Mouse (Mus musculus) midbrain, embryonic 16.5 days (tissue): ENCODE results near the gene Rhbdf1. TPM values are rescaled to one million over a fixed set of nuclear protein-coding genes. Genes with fewer than 3 reads are reported as not detected.

Experiments used
- ATAC-seq: fragments of 200-750 bp; cut with Nextera tagmentation; 2 replicates; pipeline ENCODE4 v1.8.0; 2017; ENCODE audit warnings: moderate TSS enrichment
- H3K27ac ChIP-seq: fragments of 300-500 bp; sonication (generic); 2 replicates; pipeline ENCODE4 v1.5.1; 2014; ENCODE audit warnings: mild to moderate bottlenecking, low read length, mixed read lengths
- H3K27me3 ChIP-seq: fragments of 300-500 bp; sonication (generic); 2 replicates; pipeline ENCODE4 v1.6.1; 2014; ENCODE audit warnings: low read depth, low read length, mixed read lengths; ENCODE audit not compliant: control insufficient read depth, insufficient read depth
- H3K36me3 ChIP-seq: fragments of 300-500 bp; sonication (generic); 2 replicates; pipeline ENCODE4 v1.6.1; 2014; ENCODE audit warnings: mild to moderate bottlenecking, low read length, moderate library complexity, mixed read lengths; ENCODE audit not compliant: control insufficient read depth, insufficient read depth
- H3K4me1 ChIP-seq: fragments of 300-500 bp; sonication (generic); 2 replicates; pipeline ENCODE4 v1.6.1; 2014; ENCODE audit warnings: mild to moderate bottlenecking, low read length, mixed read lengths; ENCODE audit not compliant: control insufficient read depth, insufficient read depth
- H3K4me2 ChIP-seq: fragments of 300-500 bp; sonication (generic); 2 replicates; pipeline ENCODE4 v1.6.1; 2014; ENCODE audit warnings: mild to moderate bottlenecking, low read length, mixed read lengths
- H3K4me3 ChIP-seq: fragments of 300-500 bp; sonication (generic); 2 replicates; pipeline ENCODE4 v1.5.1; 2014; ENCODE audit warnings: low read depth, mild to moderate bottlenecking, low read length, moderate library complexity, mixed read lengths
- H3K9ac ChIP-seq: fragments of 300-500 bp; sonication (generic); 2 replicates; pipeline ENCODE4 v1.6.1; 2014; ENCODE audit warnings: low read depth, low read length, mixed read lengths
- H3K9me3 ChIP-seq: fragments of 300-500 bp; sonication (generic); replicated peaks from 2 replicates; pipeline ENCODE4 v1.6.1; 2014; ENCODE audit warnings: mild to moderate bottlenecking, low read length, mixed read lengths; ENCODE audit not compliant: control insufficient read depth, poor library complexity, severe bottlenecking
- WGBS: fragments of 180-500 bp; shearing (Covaris S2); extraction: QIAGEN DNeasy Blood & Tissue Kit; methylation state at CpG from one replicate; pipeline ENCODE4 v1.1.7; 2014; 5-methylcytosine and 5-hydroxymethylcytosine counted together
- polyA plus RNA-seq: library from polyadenylated mRNA; unstranded; fragments of >200 nt; fragmentation: Nextera tagmentation; extraction: Ambion mirVana; gene quantifications from 2 replicates; pipeline ENCODE4 v1.2.1, GENCODE M21; 2015

Gene Rhbdf1
- polyA plus RNA-seq, 1 experiment from 2014 or later = 24.0 TPM

DNA sequence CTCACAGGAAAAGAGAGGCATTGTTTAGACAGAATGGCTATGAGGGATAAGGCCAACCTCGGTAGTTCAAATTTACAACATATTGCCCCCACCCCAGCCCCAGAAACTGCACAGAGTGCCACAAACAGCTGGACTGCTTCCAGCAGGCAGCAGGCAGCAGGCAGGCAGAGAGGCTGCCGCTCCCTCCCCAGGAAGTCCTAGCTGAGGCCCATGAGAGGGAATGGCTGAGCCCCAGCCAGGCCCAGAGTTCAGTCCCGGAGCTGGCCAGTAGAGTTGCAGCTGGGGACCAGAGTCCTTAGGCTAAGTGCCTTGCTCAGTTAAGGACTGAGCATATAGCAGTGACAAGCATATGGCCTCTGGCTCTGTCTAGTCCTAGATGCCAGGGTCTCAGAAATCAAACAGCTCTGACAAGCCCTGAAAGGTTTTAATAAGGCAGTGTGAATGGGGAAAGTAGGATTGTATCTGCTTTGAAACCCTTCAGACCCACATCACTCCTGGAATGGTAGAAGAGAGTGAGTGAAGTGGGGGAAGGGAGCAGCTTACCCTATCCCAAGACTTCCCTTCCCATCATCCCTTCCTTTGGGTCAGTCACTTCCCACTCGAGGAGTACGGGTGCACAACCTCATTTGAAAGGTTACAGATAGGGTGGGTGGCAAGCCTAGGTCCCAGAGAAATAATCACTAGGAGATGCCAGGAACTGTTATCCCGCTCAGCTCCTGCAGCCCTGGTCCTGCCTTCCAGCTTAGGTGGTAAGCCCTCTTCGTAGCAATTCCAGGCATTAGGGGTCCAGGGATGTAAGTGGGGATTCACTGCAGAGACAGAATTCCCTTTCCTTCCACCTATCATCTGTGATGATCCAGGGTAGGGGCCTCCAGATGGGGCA lies 3.4 kb upstream of the Rhbdf1 start:
- peaks cover 4% of the 10 kb centered on the region; the same call in 1 of the 2 replicates for H3K36me3 ChIP-seq
- peaks cover 27% of the 10 kb centered on the region for H3K27me3 ChIP-seq
- ATAC-seq = no peak
- 69% methylated on average over 7 of the region's 7 CpGs for WGBS
- no peaks in the 10 kb centered on the region for H3K9me3 ChIP-seq
- H3K4me3 ChIP-seq = no peak overlapping the region
- H3K27ac ChIP-seq = peak overlapping the region; percentile 68
- H3K4me1 ChIP-seq = peaks cover 24% of the 10 kb centered on the region
- no peak overlapping the region for H3K4me2 ChIP-seq
- H3K9ac ChIP-seq = no peak overlapping the region

DNA sequence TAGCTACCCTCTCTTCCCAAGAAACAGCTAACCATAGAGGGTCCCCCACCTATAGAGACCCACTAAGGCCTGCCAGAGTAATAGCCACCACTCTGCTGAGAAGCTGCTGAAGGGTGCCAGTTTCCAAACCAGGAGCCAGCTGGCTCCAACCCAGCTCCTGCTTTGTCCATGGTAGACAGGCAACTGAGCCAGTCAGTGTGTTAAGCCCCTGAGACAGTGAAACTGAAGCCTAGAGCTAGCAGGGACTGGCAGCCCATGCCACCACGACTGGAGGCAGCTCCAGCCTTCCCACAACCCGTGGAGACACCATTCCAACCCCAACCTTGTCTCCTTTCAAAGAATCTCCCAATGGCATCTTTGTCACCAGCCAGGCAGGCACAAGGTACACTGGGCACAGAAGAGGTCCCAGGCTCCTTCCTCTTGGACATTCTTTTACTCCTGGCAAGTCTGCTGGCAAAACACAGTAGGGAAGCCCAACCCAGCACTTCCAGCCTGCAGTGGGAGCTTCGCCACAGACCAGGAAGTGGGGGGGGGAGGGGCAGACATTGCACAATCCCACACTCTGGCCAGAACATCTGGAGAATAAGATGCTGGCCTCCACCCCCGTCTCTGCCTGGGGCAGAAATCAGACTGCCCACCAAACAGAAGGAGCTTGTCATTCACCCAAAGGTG lies 2.5 kb upstream of the Rhbdf1 start:
- ATAC-seq = no peak
- Histone ChIP-seq H3K36me3 (peaks cover under 1% of the 10 kb centered on the region; the same call in 1 of the 2 replicates), H3K4me3 (no peak overlapping the region), H3K4me2 (no peak overlapping the region), H3K9ac (no peak overlapping the region), H3K27me3 (peaks cover 27% of the 10 kb centered on the region), H3K27ac (peak overlapping the region; percentile 68), H3K9me3 (no peaks in the 10 kb centered on the region), H3K4me1 (peaks cover 24% of the 10 kb centered on the region)
- 46% methylated on average over 4 of the region's 4 CpGs for WGBS

DNA sequence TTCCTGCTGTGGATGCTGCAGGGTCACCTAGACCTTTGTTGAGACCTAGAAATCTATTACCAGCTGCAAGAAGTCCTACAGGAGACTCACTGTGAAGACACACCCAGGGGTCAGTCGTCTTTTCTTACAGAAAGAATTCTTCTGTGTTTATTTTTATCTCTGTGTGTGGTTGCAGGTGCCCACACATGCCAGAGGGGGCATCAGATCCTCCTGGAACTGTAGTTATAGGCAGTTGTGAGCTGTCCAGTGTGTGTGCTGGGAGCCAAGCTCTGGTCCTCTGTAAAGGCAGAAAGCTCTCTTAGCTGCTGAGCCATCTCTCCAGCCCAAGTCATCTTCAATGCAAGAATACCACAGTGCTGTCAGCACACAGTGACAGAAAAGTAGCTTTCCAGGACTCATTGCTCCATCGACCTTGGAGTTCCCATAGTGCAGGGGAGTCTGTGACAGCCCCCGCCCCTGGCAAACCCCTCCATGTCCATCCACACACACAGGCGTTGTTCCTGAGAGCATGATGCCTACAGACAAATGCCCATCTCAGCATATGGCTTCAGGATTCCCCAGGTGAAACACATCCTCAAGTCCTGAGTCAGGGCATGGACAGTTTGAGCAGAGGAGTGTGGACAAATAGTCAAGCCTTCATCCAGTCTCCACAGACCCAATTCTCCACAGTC lies 1.3 kb upstream of the Rhbdf1 start:
- Histone ChIP-seq H3K36me3 (no peaks in the 10 kb centered on the region), H3K9me3 (no peaks in the 10 kb centered on the region), H3K4me2 (no peak overlapping the region), H3K27ac (no peak overlapping the region), H3K4me1 (peaks cover 24% of the 10 kb centered on the region), H3K27me3 (peaks cover 27% of the 10 kb centered on the region), H3K4me3 (no peak overlapping the region), H3K9ac (no peak overlapping the region)
- ATAC-seq = no peak
- WGBS = 72% methylated on average over 4 of the region's 4 CpGs

DNA sequence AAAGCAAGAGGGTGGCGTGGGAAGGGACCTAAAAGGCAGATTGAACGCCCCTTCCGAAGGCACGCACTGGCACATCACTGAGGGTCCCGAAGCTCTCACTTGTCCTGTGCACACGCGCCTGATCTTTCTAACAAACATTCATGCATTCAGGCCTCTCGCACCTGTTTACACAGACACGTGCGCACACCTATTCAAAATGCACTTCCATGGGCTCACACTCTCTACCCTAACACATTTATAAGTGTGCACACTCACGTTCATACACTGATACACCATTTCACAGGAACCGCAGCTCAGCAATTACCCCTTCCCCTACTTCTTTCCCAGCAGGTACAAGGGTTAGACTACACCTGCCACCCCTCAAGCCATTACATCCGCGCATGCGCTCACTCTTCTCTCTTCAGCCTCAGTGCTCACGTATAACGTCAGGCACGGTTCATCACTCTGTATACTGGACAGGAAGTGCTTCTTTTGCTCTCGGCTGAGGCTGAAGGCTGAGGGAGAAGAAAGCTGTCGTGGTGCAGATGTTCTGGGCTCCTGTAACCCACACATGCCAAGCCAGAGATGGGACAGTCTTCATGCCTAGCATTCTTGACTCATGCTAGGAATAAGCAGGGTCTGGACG lies 582 bp upstream of the Rhbdf1 start:
- no peak for ATAC-seq
- WGBS = 8% methylated on average over 21 of the region's 21 CpGs
- H3K27ac ChIP-seq = no peak overlapping the region

DNA sequence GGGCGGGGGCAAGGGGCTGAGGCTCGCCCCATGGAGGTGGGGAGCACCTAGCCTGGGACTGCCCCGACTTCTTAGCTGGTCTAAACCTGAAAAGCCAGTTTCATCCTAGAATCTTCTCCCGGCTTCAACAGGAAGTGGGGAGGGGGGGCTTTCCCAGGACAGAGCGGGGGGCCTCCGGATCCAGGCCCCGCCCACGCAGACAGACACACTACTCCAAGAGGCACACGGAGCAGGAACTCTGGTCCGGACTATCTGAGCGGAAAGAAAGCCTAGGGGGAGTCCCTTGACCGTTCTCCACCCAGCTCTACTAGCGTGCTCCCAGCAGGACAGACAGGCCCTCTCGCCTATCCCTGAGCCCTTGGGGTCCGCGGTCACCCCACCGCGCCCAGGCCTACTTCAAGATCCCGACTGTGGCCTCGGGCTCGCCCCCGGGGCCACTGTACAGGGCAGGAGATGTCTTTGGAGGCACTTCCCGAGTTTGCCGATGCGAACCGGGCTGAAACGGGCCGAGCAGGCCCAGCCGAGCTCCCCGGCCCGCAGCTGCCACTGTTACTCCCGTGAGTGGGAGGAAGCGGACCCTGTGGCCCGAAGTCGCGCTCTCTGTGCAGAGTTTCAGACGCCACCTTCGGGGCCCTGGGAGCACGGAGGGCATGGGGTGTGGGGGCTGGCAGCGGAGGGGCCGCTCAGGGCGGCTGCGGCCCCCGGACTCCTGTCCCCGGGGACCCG lies 712 bp downstream of the Rhbdf1 start:
- Histone ChIP-seq H3K4me3 (peak overlapping the region; percentile 65), H3K27me3 (peaks cover 27% of the 10 kb centered on the region), H3K9ac (peak overlapping the region; percentile 69), H3K4me2 (peak overlapping the region; percentile 94), H3K9me3 (no peaks in the 10 kb centered on the region), H3K36me3 (no peaks in the 10 kb centered on the region), H3K27ac (peak overlapping the region; percentile 51), H3K4me1 (peaks cover 14% of the 10 kb centered on the region; the same call in 1 of the 2 replicates)
- under 1% methylated on average over 35 of the region's 46 CpGs for WGBS
- ATAC-seq = peak; percentile 2; the same call in 1 of the 2 replicates

More for the DNA sequence above, 582 bp upstream of the Rhbdf1 start:
- H3K4me2 ChIP-seq = peak overlapping the region; percentile 94
- H3K9me3 ChIP-seq = no peaks in the 10 kb centered on the region
- peaks cover 22% of the 10 kb centered on the region for H3K4me1 ChIP-seq
- peak overlapping the region; percentile 65 for H3K4me3 ChIP-seq
- peaks cover 27% of the 10 kb centered on the region for H3K27me3 ChIP-seq
- H3K9ac ChIP-seq = peak overlapping the region; percentile 69
- H3K36me3 ChIP-seq = no peaks in the 10 kb centered on the region

DNA sequence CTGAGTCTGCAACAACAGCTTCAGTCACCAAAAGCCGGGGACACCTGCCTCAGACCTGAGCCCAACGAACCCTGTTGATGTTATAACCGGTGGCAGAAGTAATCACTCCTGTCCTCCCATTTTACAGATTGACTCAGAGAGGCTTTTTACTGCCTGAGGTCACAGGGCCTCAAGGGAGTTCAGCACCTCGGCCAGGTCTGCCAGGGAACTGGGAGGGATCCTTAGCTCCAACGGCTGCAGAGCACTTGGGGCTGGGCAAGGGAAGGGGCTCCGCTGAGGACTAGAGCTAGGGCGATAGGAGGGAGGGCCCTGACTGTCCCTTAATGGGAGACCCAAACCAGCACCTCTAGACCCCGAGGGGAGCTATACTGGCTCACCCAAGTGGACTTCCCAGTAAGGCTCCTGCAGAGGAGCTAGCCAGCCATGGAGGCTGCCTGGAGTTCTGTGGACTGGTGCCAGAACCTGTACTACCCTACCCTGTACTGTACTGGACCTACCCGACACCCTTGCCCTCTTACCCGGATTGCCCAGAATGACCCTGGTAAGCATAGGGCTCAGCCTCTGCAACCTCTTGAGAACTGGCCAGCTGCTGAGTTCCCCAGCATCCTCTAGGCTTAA lies 1.4 kb downstream of the Rhbdf1 start:
- Histone ChIP-seq H3K9ac (peak overlapping the region; percentile 69; the same call in 1 of the 2 replicates), H3K4me2 (peak overlapping the region; percentile 94), H3K27ac (no peak overlapping the region; the same call in 1 of the 2 replicates), H3K36me3 (no peaks in the 10 kb centered on the region), H3K4me1 (peaks cover 14% of the 10 kb centered on the region; the same call in 1 of the 2 replicates), H3K9me3 (no peaks in the 10 kb centered on the region), H3K4me3 (peak overlapping the region; percentile 65), H3K27me3 (peaks cover 27% of the 10 kb centered on the region)
- 39% methylated on average over 10 of the region's 10 CpGs for WGBS
- peak; percentile 9; the same call in 1 of the 2 replicates for ATAC-seq

DNA sequence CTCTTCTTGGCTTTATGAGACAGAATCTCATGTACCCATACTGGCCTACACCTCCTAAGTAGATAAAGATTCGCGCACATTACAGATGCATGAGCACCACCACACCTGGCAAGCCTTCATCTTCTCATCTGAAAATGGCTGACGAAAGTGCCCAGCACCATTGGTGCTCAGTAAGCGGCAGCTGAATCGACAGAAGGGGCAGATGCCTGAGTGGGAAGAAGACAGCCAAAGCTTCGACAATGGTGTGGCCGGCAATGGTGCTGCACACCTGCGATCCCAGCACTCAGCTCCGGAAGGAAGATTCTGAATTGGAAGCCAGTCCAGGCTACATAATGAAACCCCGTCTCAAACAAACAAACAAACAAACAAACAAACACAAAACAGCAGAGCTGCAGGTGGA lies 2.8 kb downstream of the Rhbdf1 start:
- peaks cover 14% of the 10 kb centered on the region; the same call in 1 of the 2 replicates for H3K4me1 ChIP-seq
- no peak overlapping the region for H3K4me3 ChIP-seq
- H3K9me3 ChIP-seq = no peaks in the 10 kb centered on the region
- H3K36me3 ChIP-seq = no peaks in the 10 kb centered on the region
- no peak overlapping the region for H3K4me2 ChIP-seq
- ATAC-seq = no peak
- peaks cover 27% of the 10 kb centered on the region for H3K27me3 ChIP-seq
- 90% methylated on average over 10 of the region's 10 CpGs for WGBS
- H3K27ac ChIP-seq = no peak overlapping the region
- H3K9ac ChIP-seq = no peak overlapping the region
